Mouse (Mus musculus): ENCODE results near the gene Ydjc.

DNA sequence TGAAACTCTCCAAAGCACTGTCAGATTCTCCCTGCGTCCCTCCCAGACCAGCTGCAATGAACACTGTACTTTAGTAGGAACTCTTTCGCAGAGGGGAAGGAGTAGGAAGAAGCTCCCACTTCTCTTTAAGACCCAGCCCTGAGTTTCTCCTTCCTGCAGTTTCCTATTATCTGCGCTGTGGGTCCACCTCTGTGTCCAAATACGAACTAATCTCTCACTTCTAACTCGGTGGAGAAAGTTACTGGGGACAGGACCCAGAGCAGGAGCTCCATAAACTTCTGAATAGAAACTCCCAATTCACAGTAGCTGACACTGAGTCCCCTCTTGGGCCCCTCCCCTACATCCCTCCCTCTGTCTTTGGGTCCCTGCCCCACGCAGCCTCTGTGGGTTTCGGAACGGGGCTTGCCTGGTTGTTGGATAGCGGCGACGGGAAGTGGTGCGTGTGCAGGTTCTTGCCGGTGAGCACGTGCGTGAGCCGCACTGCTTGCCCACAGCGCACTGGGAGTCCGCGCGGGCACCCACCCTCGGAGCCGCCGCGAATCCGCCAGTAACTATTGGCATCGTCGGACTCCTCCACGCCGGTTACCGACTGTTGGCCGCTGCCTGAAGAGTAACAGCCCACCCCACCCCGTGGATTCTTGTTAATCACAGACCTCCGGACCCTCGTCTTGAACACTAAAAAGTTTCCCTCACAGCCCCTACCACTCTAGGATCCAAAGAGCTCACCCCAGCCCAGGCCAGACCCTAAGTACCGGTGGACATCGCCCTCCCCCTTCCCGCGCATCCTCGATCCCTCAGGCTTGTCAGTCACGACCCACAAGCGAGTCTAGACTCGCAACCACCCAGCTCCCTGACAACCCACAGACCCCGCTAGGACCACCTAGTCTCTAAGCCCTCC lies 13.0 kb upstream of the Ydjc start:
- no peak; the same call in 1 of the 2 replicates for TF ChIP-seq CTCF (IDR thresholded peaks at IDR 0.05; ENCODE audit: low read depth)
- no peak for TF ChIP-seq EP300 (optimal IDR thresholded peaks at IDR 0.05)
